Mouse (Mus musculus) testis, adult 2 months (tissue): Measurements from ENCODE around the gene Chmp5.

Experiments used
- CTCF ChIP-seq: fragments of 200-500 bp; IDR thresholded peaks from 2 replicates; pipeline ENCODE4 v1.5.1; 2012; ENCODE audit warnings: low read depth, mild to moderate bottlenecking, inconsistent platforms, low read length, moderate library complexity; ENCODE audit not compliant: control insufficient read depth, insufficient read depth, insufficient replicate concordance
- POLR2A ChIP-seq: fragments of 200-500 bp; IDR thresholded peaks from 2 replicates; pipeline ENCODE4 v1.6.1; 2012; ENCODE audit warnings: low read depth, mild to moderate bottlenecking, inconsistent platforms, low read length, moderate library complexity; ENCODE audit not compliant: control insufficient read depth

DNA sequence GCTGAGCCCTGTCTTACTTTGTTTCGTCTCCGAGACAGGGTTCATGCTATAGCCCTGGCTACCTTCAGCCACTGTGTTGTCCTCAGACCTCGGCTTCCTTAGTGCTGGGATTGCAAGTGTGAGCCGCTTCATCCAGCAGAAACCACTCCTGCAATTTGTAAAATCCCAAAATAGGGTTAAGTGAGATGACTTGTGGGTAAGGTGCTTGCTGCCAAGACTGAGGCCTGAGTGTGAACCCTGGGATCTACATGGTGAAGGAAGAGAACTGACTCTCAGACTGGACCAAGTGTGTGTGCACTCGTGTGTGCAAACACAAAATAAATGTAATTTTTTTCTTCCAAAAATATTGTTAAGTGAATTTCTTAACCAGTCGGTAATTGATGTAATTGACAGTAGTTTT is 41.4 kb downstream of the Chmp5 start:
- TF ChIP-seq POLR2A (no peak), CTCF (no peak)
